Mouse (Mus musculus): ENCODE data around the gene Sowaha.

DNA sequence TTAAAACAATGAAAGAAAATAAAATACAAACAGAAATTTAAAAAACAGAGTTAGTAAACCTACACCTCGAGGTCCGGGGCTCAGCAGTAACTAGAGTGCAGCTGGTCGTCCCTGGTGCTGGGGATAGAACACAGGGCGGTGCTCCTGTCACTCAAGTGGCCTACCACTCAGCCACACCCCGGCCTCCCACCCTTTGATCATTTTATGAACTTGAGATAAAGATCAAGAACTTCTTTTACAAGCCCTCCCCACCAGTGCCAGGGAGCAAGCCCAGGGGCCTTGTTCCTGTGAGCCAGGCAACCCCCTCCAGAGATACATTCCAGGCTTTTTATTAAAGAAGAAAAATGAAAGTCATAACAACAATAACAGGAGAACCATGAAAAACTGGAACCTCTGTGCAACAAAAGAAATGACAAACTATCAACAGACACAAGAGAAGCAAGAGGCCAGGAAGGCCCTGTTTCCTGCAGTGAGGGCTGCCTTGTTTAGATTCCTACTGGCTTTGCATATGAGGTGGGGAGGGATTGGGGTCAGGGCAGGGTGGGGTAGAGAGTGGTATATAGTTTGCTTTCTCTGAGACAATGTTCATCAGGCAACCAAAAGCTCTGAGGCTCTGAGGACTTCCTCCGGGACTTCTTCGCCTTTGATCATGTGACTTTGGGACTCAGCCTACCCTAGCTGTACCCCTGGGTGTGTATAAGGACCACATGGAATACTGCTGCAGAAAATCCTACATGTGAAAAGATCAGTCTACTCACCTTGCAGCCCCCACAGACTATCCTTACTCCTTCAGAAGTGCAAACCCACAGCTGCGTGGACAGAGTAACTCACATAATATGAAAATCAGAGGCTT, 36.9 kb upstream of the Sowaha start:
- TF ChIP-seq CTCF (IDR thresholded peaks at IDR 0.05; ENCODE audit: low read depth, low read length): no peak
- TF ChIP-seq GATA1 (IDR thresholded peaks at IDR 0.05; ENCODE audit: borderline replicate concordance, low read length): no peak
- no peak for TF ChIP-seq POLR2AphosphoS5 (IDR thresholded peaks at IDR 0.05; ENCODE audit: insufficient replicate concordance, low read depth, low read length)
- no peak for TF ChIP-seq TAL1 (conservative IDR thresholded peaks at IDR 0.05; ENCODE audit: low read depth, low read length)
